Mouse (Mus musculus): ENCODE data around the gene Ube2n.

DNA sequence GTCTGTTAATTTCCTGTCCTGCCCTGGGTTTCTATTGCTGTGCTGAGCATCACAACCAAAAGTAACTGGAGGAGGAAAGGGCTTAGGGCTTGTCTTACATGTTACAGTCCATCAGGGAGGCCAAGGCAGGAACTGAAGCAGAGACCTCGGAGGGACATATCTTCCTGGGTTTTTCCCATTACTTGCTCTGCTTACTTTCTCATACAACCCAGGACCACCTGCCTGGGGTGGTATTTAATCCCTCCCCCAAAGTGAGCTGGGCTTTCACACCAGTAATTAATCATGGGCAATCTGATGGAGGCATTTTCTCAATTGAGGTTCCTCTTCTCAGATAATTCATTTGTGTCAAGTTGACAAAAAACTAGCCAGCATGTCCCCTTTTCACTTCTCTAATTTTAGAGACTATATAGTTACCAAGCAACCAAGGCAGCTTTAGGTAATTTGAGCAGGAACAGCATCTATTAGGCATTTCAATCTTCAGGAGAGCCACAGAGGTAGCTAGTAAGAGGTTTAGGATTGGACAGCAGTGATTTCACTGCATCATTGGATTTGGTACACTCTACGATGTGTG lies 15.7 kb downstream of the Ube2n start:
- TF ChIP-seq USF1 (IDR thresholded peaks at IDR 0.05; ENCODE audit: low read depth) (no peak), E2F4 (IDR thresholded peaks at IDR 0.05; ENCODE audit: insufficient read depth) (no peak), POLR2A (IDR thresholded peaks at IDR 0.05; ENCODE audit: insufficient read length, low read depth) (no peak), MAX (IDR thresholded peaks at IDR 0.05; ENCODE audit: low read depth) (no peak), POLR2AphosphoS2 (IDR thresholded peaks at IDR 0.05; ENCODE audit: insufficient read length, low read depth) (no peak), CEBPB (IDR thresholded peaks at IDR 0.05; ENCODE audit: insufficient read depth, poor library complexity, severe bottlenecking) (no peak), REST (IDR thresholded peaks at IDR 0.05; ENCODE audit: insufficient read depth, insufficient read length) (no peak), MYOG (IDR thresholded peaks at IDR 0.05; ENCODE audit: control insufficient read depth in 1 of 3, insufficient read depth in 1 of 3, insufficient read length in 2 of 3, low read depth in 2 of 3) (no peak)

Data from myocyte (in vitro differentiated cells).